Mouse (Mus musculus) limb, embryonic 14.5 days (tissue): ENCODE data around the gene Tfrc. TPM values are rescaled to one million over a fixed set of nuclear protein-coding genes. Genes with fewer than 3 reads are reported as not detected.

ENCODE experiments used
- ATAC-seq: fragments of 200-750 bp; cut with Nextera tagmentation; 2 replicates; pipeline ENCODE4 v1.8.0; 2017; ENCODE audit warnings: low read depth, moderate number of reproducible peaks, moderate TSS enrichment; ENCODE audit not compliant: low FRiP score
- DNase-seq: peaks from one replicate; pipeline ENCODE4 v3.0.0-alpha.2; 2015; ENCODE audit warnings: low spot score
- H3K27ac ChIP-seq: fragments of 300-500 bp; sonication (generic); replicated peaks from 2 replicates; pipeline ENCODE4 v1.5.1; 2014; ENCODE audit warnings: low read depth, mild to moderate bottlenecking, low read length, moderate library complexity, mixed read lengths
- H3K27me3 ChIP-seq: fragments of 300-500 bp; sonication (generic); 2 replicates; pipeline ENCODE4 v1.6.1; 2014; ENCODE audit warnings: low read length, mixed read lengths; ENCODE audit not compliant: control insufficient read depth, insufficient read depth
- H3K36me3 ChIP-seq: fragments of 300-500 bp; sonication (generic); 2 replicates; pipeline ENCODE4 v1.6.1; 2014; ENCODE audit warnings: mild to moderate bottlenecking, low read length, moderate library complexity, mixed read lengths; ENCODE audit not compliant: control insufficient read depth, insufficient read depth
- H3K4me1 ChIP-seq: fragments of 300-500 bp; sonication (generic); 2 replicates; pipeline ENCODE4 v1.6.1; 2014; ENCODE audit warnings: antibody characterized with exemption, low read length, mixed read lengths; ENCODE audit not compliant: control insufficient read depth, insufficient read depth
- H3K4me2 ChIP-seq: fragments of 300-500 bp; sonication (generic); replicated peaks from 2 replicates; pipeline ENCODE4 v1.6.1; 2014; ENCODE audit warnings: low read depth, mild to moderate bottlenecking, low read length, moderate library complexity; ENCODE audit not compliant: severe bottlenecking
- H3K4me3 ChIP-seq: fragments of 300-500 bp; sonication (generic); replicated peaks from 2 replicates; pipeline ENCODE4 v1.5.1; 2014; ENCODE audit warnings: low read length
- H3K9ac ChIP-seq: fragments of 300-500 bp; sonication (generic); 2 replicates; pipeline ENCODE4 v1.6.1; 2014; ENCODE audit warnings: mild to moderate bottlenecking, low read depth, low read length, moderate library complexity; ENCODE audit not compliant: severe bottlenecking
- H3K9me3 ChIP-seq: fragments of 300-500 bp; sonication (generic); 2 replicates; pipeline ENCODE4 v1.6.1; 2016; ENCODE audit warnings: low read length; ENCODE audit not compliant: control insufficient read depth
- POLR2A ChIP-seq: fragments of 200-500 bp; IDR thresholded peaks from 2 replicates; pipeline ENCODE4 v1.8.0; 2012; ENCODE audit warnings: inconsistent platforms, mild to moderate bottlenecking, moderate library complexity, borderline replicate concordance; ENCODE audit not compliant: insufficient read depth, insufficient read length; ENCODE audit errors: extremely low read depth
- WGBS: fragments of 180-500 bp; shearing (Covaris S2); extraction: QIAGEN DNeasy Blood & Tissue Kit; methylation state at CpG from one replicate; pipeline ENCODE4 v1.1.7; 2014; 5-methylcytosine and 5-hydroxymethylcytosine counted together
- polyA plus RNA-seq, 2 experiments: library from polyadenylated mRNA; depleted of rRNA in 1 of 2; stranded (reverse) in 1 of 2; unstranded in 1 of 2; fragments of >200 nt; fragmentation: Nextera tagmentation in 1 of 2; extraction: Ambion mirVana in 1 of 2; gene quantifications; 2 replicates each; pipeline versions ENCODE4 v1.2.1 to v1.2.3; 2012 to 2014

Gene Tfrc
- polyA plus RNA-seq, 2 experiments, result 33.6 to 33.8 TPM

DNA sequence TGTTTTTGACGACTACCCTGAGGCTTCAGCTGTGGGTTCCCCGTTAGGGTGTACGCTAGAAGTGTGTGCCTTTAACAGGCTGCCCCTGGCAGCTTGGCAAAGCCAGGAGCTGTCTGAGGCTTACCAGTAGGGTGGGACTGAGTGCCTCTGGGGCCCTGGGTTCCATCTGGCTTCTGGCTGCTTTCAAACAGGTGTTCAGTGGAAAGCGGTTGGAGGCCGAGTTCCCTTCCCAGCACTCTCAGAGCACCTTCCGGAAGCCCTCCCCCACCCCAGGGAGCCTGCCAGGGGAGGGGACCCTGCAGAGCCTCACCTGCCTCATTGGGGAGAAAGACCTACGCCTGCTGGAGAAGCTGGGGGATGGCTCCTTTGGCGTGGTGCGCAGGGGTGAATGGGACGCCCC, 59.3 kb downstream of the Tfrc start:
- TF ChIP-seq POLR2A, result no peak
- H3K9ac ChIP-seq, result no peak overlapping the region
- H3K36me3 ChIP-seq, result peaks cover 54% of the 10 kb centered on the region
- no peak overlapping the region for H3K4me2 ChIP-seq
- DNase-seq (no peak), ATAC-seq (no peak)
- no peak overlapping the region for H3K4me3 ChIP-seq
- WGBS, result 63% methylated on average over 10 of the region's 10 CpGs
- no peaks in the 10 kb centered on the region for H3K9me3 ChIP-seq
- H3K27me3 ChIP-seq, result no peaks in the 10 kb centered on the region
- no peak overlapping the region for H3K27ac ChIP-seq
- H3K4me1 ChIP-seq, result no peaks in the 10 kb centered on the region

GRCm38 (mm10) chr16:32668472-32668871, 59.8 kb downstream of the Tfrc start:
- Histone ChIP-seq H3K36me3 (peaks cover 59% of the 10 kb centered on the region), H3K4me2 (no peak overlapping the region), H3K27me3 (no peaks in the 10 kb centered on the region), H3K9me3 (no peaks in the 10 kb centered on the region), H3K4me1 (no peaks in the 10 kb centered on the region), H3K27ac (no peak overlapping the region), H3K9ac (no peak overlapping the region), H3K4me3 (no peak overlapping the region)
- 76% methylated on average over 4 of the region's 4 CpGs for WGBS
- TF ChIP-seq POLR2A, result no peak
- ATAC-seq (no peak), DNase-seq (no peak)

DNA sequence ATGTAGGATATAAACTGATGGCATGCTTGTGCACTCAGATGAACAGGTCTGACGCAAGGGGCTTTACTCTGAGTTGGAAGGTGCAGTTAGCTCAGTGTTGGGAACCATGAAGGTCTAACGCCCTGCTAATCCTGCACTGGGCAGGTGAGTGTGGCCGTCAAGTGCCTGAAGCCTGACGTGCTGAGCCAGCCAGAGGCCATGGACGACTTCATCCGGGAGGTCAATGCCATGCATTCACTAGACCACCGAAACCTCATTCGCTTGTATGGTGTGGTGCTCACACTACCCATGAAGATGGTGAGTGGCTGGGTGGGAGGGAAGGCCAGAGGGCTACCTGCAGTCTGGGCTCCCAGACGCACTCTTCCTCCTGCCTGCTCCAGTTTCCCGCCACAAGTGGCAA, 60.5 kb downstream of the Tfrc start:
- Histone ChIP-seq H3K4me3 (no peak overlapping the region), H3K9ac (no peak overlapping the region), H3K9me3 (no peaks in the 10 kb centered on the region), H3K36me3 (peaks cover 60% of the 10 kb centered on the region), H3K4me2 (no peak overlapping the region), H3K4me1 (no peaks in the 10 kb centered on the region), H3K27ac (no peak overlapping the region), H3K27me3 (no peaks in the 10 kb centered on the region)
- 95% methylated on average over 10 of the region's 10 CpGs for WGBS
- TF ChIP-seq POLR2A, result no peak
- DNase-seq (no peak), ATAC-seq (no peak)

DNA sequence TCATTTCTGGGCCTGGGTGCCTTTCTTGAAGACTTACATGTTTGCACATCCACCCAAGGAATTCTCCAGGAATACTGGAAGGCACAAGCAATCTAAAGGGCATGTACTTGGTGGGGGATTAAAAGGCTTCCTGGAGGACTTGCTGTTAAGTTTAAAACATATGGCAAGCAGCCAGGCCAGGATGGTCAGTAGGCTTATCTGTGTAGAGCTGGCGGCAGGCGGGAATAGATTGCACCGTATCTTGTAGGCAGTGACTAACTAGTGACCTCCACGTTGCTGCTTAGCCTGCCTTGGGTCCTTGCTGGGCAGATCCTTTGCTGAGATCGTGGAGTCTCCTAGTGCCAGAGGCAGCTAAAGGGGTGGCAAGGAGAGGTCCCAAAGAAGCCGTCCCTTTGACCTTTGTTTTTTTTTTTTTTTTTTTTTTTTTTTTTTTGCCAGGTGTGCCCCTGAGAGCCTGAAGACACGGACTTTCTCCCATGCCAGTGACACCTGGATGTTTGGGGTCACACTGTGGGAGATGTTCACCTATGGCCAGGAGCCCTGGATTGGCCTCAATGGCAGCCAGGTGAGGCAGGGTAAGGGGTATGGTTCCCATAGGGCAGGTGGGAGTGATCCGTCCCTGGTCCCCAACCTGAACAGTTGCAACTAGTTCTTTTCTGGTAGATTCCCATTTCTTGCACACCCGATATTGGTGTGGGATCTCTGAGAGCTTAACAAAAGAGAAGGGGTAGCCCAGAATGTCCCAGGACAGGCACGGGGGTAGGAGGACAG, 61.8 kb downstream of the Tfrc start:
- Histone ChIP-seq H3K27me3 (no peaks in the 10 kb centered on the region), H3K4me1 (no peaks in the 10 kb centered on the region), H3K27ac (no peak overlapping the region), H3K36me3 (peaks cover 65% of the 10 kb centered on the region), H3K4me2 (no peak overlapping the region), H3K4me3 (no peak overlapping the region), H3K9ac (no peak overlapping the region), H3K9me3 (no peaks in the 10 kb centered on the region)
- TF ChIP-seq POLR2A, result no peak
- 90% methylated on average over 10 of the region's 10 CpGs for WGBS
- ATAC-seq (no peak), DNase-seq (no peak)

DNA sequence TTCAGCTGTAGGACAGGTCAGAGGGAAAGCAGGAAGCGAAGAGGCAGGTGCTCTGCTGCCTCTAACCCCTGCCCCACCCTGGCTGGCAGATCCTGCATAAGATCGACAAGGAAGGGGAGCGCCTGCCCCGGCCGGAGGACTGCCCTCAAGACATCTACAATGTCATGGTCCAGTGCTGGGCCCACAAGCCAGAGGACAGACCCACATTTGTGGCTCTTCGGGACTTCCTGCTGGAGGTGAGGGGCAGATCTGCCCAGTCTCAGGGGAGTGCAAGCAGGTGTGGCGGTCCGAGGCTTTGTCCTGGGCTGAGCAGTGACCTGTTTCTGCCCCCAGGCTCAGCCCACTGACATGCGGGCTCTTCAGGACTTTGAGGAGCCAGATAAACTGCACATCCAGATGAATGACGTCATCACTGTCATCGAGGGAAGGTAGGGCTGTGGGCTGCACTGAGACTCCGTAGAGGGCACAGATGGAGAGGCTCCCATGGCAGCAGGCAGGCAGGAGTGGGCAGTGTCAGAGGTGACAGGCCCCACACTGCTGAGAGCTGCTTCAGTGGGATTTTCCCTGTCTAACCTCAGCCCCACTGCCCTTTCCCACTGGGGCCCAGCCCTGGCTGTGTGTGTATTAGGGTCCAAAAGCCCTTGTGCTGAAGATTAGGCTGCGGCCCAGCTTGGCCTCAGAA, 62.6 kb downstream of the Tfrc start:
- no peak for DNase-seq
- no peak for TF ChIP-seq POLR2A
- H3K9me3 ChIP-seq, result no peaks in the 10 kb centered on the region
- WGBS, result 85% methylated on average over 13 of the region's 13 CpGs
- no peak overlapping the region for H3K4me2 ChIP-seq
- no peak overlapping the region for H3K27ac ChIP-seq
- H3K4me3 ChIP-seq, result no peak overlapping the region
- H3K27me3 ChIP-seq, result no peaks in the 10 kb centered on the region
- no peaks in the 10 kb centered on the region for H3K4me1 ChIP-seq
- H3K36me3 ChIP-seq, result peaks cover 71% of the 10 kb centered on the region
- no peak overlapping the region for H3K9ac ChIP-seq
- ATAC-seq, result no peak
